Mouse (Mus musculus) adrenal gland, postnatal 4 days (tissue): ENCODE measurements at regions not wholly inside any gene's neighbourhood (a gene's known extent, or its start where the extent isn't known, plus 50 kb on each side); places are given as distances from the start of the nearest gene placed in this dataset.

Experiments used
- DNase-seq, 2 experiments: peaks; one replicate each; pipeline ENCODE4 v3.0.0; 2021 to 2022; ENCODE audit warnings: low spot score in 2 of 2, mixed read lengths in 2 of 2

GRCm38 (mm10) chr4:55953701-55954100 is 421.4 kb upstream of the Klf4 start:
- no peak for DNase-seq

GRCm38 (mm10) chr4:55952220-55952619 is 420.0 kb upstream of the Klf4 start:
- no peak for DNase-seq

- no peak for DNase-seq
Measured at GRCm38 (mm10) chr4:55941423-55941822, 409.2 kb upstream of the Klf4 start.

GRCm38 (mm10) chr4:55938383-55938782 is 406.1 kb upstream of the Klf4 start:
- DNase-seq: no peak

- no peak for DNase-seq
Measured at GRCm38 (mm10) chr4:55937833-55938232, 405.6 kb upstream of the Klf4 start.

- DNase-seq: no peak
Measured at GRCm38 (mm10) chr4:55929141-55929782, 397.0 kb upstream of the Klf4 start.

GRCm38 (mm10) chr4:55928670-55929069 is 396.4 kb upstream of the Klf4 start:
- DNase-seq: no peak

GRCm38 (mm10) chr4:55928196-55928595 is 395.9 kb upstream of the Klf4 start:
- DNase-seq: no peak

GRCm38 (mm10) chr4:55927391-55927790 is 395.1 kb upstream of the Klf4 start:
- DNase-seq: no peak

- DNase-seq: no peak
Measured at GRCm38 (mm10) chr4:55924974-55925373, 392.7 kb upstream of the Klf4 start.

GRCm38 (mm10) chr4:55921217-55921616 is 389.0 kb upstream of the Klf4 start:
- DNase-seq: no peak

- no peak for DNase-seq
Measured at GRCm38 (mm10) chr4:55894116-55894885, 362.0 kb upstream of the Klf4 start.

- no peak for DNase-seq
Measured at GRCm38 (mm10) chr4:55891656-55892055, 359.4 kb upstream of the Klf4 start.

- DNase-seq: no peak
Measured at GRCm38 (mm10) chr4:55887581-55887980, 355.3 kb upstream of the Klf4 start.

GRCm38 (mm10) chr4:55882541-55882940 is 350.3 kb upstream of the Klf4 start:
- DNase-seq: no peak

GRCm38 (mm10) chr4:55875304-55875703 is 343.0 kb upstream of the Klf4 start:
- DNase-seq: no peak

GRCm38 (mm10) chr4:55874875-55875274 is 342.6 kb upstream of the Klf4 start:
- DNase-seq: no peak

GRCm38 (mm10) chr4:55874276-55874675 is 342.0 kb upstream of the Klf4 start:
- DNase-seq: no peak

GRCm38 (mm10) chr4:55860055-55860454 is 327.8 kb upstream of the Klf4 start:
- DNase-seq: no peak

GRCm38 (mm10) chr4:55859211-55859761 is 327.0 kb upstream of the Klf4 start:
- no peak for DNase-seq

GRCm38 (mm10) chr4:55851430-55851829 is 319.2 kb upstream of the Klf4 start:
- no peak for DNase-seq

- DNase-seq: no peak
Measured at GRCm38 (mm10) chr4:55851027-55851426, 318.8 kb upstream of the Klf4 start.
